Mouse (Mus musculus) intestine, embryonic 14.5 days (tissue): ENCODE data around the gene Lhx9. TPM values are rescaled to one million over a fixed set of nuclear protein-coding genes. Genes with fewer than 3 reads are reported as not detected.

ENCODE experiments used
- ATAC-seq: fragments of 200-750 bp; cut with Nextera tagmentation; replicated peaks from 2 replicates; pipeline ENCODE4 v1.8.0; 2017; ENCODE audit warnings: low read depth, moderate number of reproducible peaks, moderate TSS enrichment, moderate library complexity; ENCODE audit not compliant: low FRiP score, low TSS enrichment
- DNase-seq: peaks from one replicate; pipeline ENCODE4 v3.0.0-alpha.2; 2018; ENCODE audit warnings: low spot score
- H3K27ac ChIP-seq: fragments of 300-500 bp; sonication (generic); 2 replicates; pipeline ENCODE4 v1.5.1; 2014; ENCODE audit warnings: low read depth, mild to moderate bottlenecking, control low read depth
- H3K27me3 ChIP-seq: fragments of 300-500 bp; sonication (generic); replicated peaks from 2 replicates; pipeline ENCODE4 v1.6.1; 2014; ENCODE audit warnings: low read length, control low read depth; ENCODE audit not compliant: control insufficient read depth, insufficient read depth
- H3K36me3 ChIP-seq: fragments of 300-500 bp; sonication (generic); 2 replicates; pipeline ENCODE4 v1.6.1; 2014; ENCODE audit warnings: low read length, control low read depth; ENCODE audit not compliant: control insufficient read depth, insufficient read depth
- H3K4me1 ChIP-seq: fragments of 300-500 bp; sonication (generic); replicated peaks from 2 replicates; pipeline ENCODE4 v1.6.1; 2014; ENCODE audit warnings: low read length, control low read depth, mixed read lengths; ENCODE audit not compliant: control insufficient read depth, insufficient read depth
- H3K4me2 ChIP-seq: fragments of 300-500 bp; sonication (generic); 2 replicates; pipeline ENCODE4 v1.6.1; 2014; ENCODE audit warnings: low read length
- H3K4me3 ChIP-seq: fragments of 300-500 bp; sonication (generic); 2 replicates; pipeline ENCODE4 v1.5.1; 2014; ENCODE audit warnings: low read depth, low read length, control low read depth, mixed read lengths
- H3K9ac ChIP-seq: fragments of 300-500 bp; sonication (generic); 2 replicates; pipeline ENCODE4 v1.6.1; 2014; ENCODE audit warnings: mild to moderate bottlenecking, low read length
- H3K9me3 ChIP-seq: fragments of 300-500 bp; sonication (generic); 2 replicates; pipeline ENCODE4 v1.6.1; 2016; ENCODE audit warnings: low read length, control low read depth; ENCODE audit not compliant: control insufficient read depth
- WGBS: fragments of 180-500 bp; shearing (Covaris S2); extraction: QIAGEN DNeasy Blood & Tissue Kit; methylation state at CpG from one replicate; pipeline ENCODE4 v1.1.7; 2014; 5-methylcytosine and 5-hydroxymethylcytosine counted together
- polyA plus RNA-seq: library from polyadenylated mRNA; unstranded; fragments of >200 nt; fragmentation: Nextera tagmentation; extraction: Ambion mirVana; gene quantifications from 2 replicates; pipeline ENCODE4 v1.2.1, GENCODE M21; 2014

Gene Lhx9
- polyA plus RNA-seq, 1 experiment from 2014 or later, result 0.05 TPM

GRCm38 (mm10) chr1:138849531-138850160, 1.3 kb upstream of the Lhx9 start:
- H3K9ac ChIP-seq, result no peak overlapping the region
- H3K27ac ChIP-seq, result no peak overlapping the region
- peaks cover 61% of the 10 kb centered on the region for H3K27me3 ChIP-seq
- H3K4me3 ChIP-seq, result no peak overlapping the region
- DNase-seq, result peak; percentile 50
- H3K9me3 ChIP-seq, result no peaks in the 10 kb centered on the region
- peaks cover 9% of the 10 kb centered on the region; the same call in 1 of the 2 replicates for H3K36me3 ChIP-seq
- peaks cover 15% of the 10 kb centered on the region for H3K4me1 ChIP-seq
- 15% methylated on average over 8 of the region's 8 CpGs for WGBS
- ATAC-seq, result no peak
- H3K4me2 ChIP-seq, result no peak overlapping the region

- H3K27ac ChIP-seq, result no peak overlapping the region
- ATAC-seq (peak; percentile 22; the same call in 1 of the 2 replicates), DNase-seq (no peak)
These were observed 351 bp downstream of the Lhx9 start for GRCm38 (mm10) chr1:138848026-138848425.

GRCm38 (mm10) chr1:138847146-138847545, 1.2 kb downstream of the Lhx9 start:
- Histone ChIP-seq H3K9ac (no peak overlapping the region), H3K9me3 (no peaks in the 10 kb centered on the region), H3K4me3 (no peak overlapping the region; the same call in 1 of the 2 replicates), H3K4me2 (no peak overlapping the region), H3K27ac (no peak overlapping the region), H3K36me3 (peaks cover 9% of the 10 kb centered on the region; the same call in 1 of the 2 replicates), H3K4me1 (peaks cover 18% of the 10 kb centered on the region), H3K27me3 (peaks cover 86% of the 10 kb centered on the region)
- no peak for ATAC-seq
- DNase-seq, result peak; percentile 61
- WGBS, result 0% methylated on average over 21 of the region's 21 CpGs

More at GRCm38 (mm10) chr1:138848026-138848425, 351 bp downstream of the Lhx9 start:
- H3K27me3 ChIP-seq, result peaks cover 77% of the 10 kb centered on the region
- H3K9me3 ChIP-seq, result no peaks in the 10 kb centered on the region
- no peak overlapping the region for H3K4me3 ChIP-seq
- WGBS, result under 1% methylated on average over 16 of the region's 16 CpGs
- peaks cover 18% of the 10 kb centered on the region for H3K4me1 ChIP-seq
- peak overlapping the region; percentile 50; the same call in 1 of the 2 replicates for H3K4me2 ChIP-seq
- no peak overlapping the region for H3K9ac ChIP-seq
- peaks cover 9% of the 10 kb centered on the region; the same call in 1 of the 2 replicates for H3K36me3 ChIP-seq

GRCm38 (mm10) chr1:138846581-138846980, 1.8 kb downstream of the Lhx9 start:
- Histone ChIP-seq H3K9me3 (no peaks in the 10 kb centered on the region), H3K4me2 (no peak overlapping the region), H3K9ac (no peak overlapping the region), H3K27ac (no peak overlapping the region), H3K27me3 (peaks cover 87% of the 10 kb centered on the region), H3K4me1 (peaks cover 18% of the 10 kb centered on the region), H3K4me3 (no peak overlapping the region), H3K36me3 (peaks cover 4% of the 10 kb centered on the region; the same call in 1 of the 2 replicates)
- 5% methylated on average over 9 of the region's 9 CpGs for WGBS
- DNase-seq (no peak), ATAC-seq (no peak)

- H3K4me2 ChIP-seq, result no peak overlapping the region
- H3K27me3 ChIP-seq, result peaks cover 91% of the 10 kb centered on the region
- 4% methylated on average over 12 of the region's 12 CpGs for WGBS
- peaks cover 18% of the 10 kb centered on the region for H3K4me1 ChIP-seq
- no peak overlapping the region for H3K4me3 ChIP-seq
- H3K36me3 ChIP-seq, result no peaks in the 10 kb centered on the region
- no peak for ATAC-seq
- peak; percentile 63 for DNase-seq
- no peak overlapping the region for H3K27ac ChIP-seq
- no peak overlapping the region for H3K9ac ChIP-seq
- H3K9me3 ChIP-seq, result no peaks in the 10 kb centered on the region
These were observed 2.2 kb downstream of the Lhx9 start for GRCm38 (mm10) chr1:138846131-138846530.

GRCm38 (mm10) chr1:138845481-138845880, 2.9 kb downstream of the Lhx9 start:
- WGBS, result 5% methylated on average over 3 of the region's 3 CpGs
- H3K27me3 ChIP-seq, result peaks cover 92% of the 10 kb centered on the region
- DNase-seq, result no peak

GRCm38 (mm10) chr1:138844166-138844565, 4.2 kb downstream of the Lhx9 start:
- Histone ChIP-seq H3K4me3 (peak overlapping the region; percentile 29; the same call in 1 of the 2 replicates), H3K4me1 (peaks cover 18% of the 10 kb centered on the region), H3K9me3 (no peaks in the 10 kb centered on the region), H3K27ac (no peak overlapping the region), H3K27me3 (peaks cover 94% of the 10 kb centered on the region), H3K9ac (no peak overlapping the region), H3K36me3 (no peaks in the 10 kb centered on the region), H3K4me2 (peak overlapping the region; percentile 49; the same call in 1 of the 2 replicates)
- 2% methylated on average over 3 of the region's 3 CpGs for WGBS
- DNase-seq (peak; percentile 58), ATAC-seq (no peak)

More at GRCm38 (mm10) chr1:138845481-138845880, 2.9 kb downstream of the Lhx9 start:
- no peak overlapping the region for H3K4me2 ChIP-seq
- peaks cover 18% of the 10 kb centered on the region for H3K4me1 ChIP-seq
- no peak overlapping the region for H3K27ac ChIP-seq
- no peaks in the 10 kb centered on the region for H3K9me3 ChIP-seq
- H3K9ac ChIP-seq, result no peak overlapping the region
- no peak overlapping the region for H3K4me3 ChIP-seq
- no peak for ATAC-seq
- H3K36me3 ChIP-seq, result no peaks in the 10 kb centered on the region

- H3K9me3 ChIP-seq, result no peaks in the 10 kb centered on the region
- ATAC-seq, result no peak
- peak overlapping the region; percentile 29 for H3K4me3 ChIP-seq
- H3K36me3 ChIP-seq, result no peaks in the 10 kb centered on the region
- peak overlapping the region; percentile 49 for H3K4me2 ChIP-seq
- 2% methylated on average over 35 of the region's 35 CpGs for WGBS
- peak; percentile 74 for DNase-seq
- no peak overlapping the region for H3K9ac ChIP-seq
- H3K4me1 ChIP-seq, result peaks cover 12% of the 10 kb centered on the region
- no peak overlapping the region for H3K27ac ChIP-seq
- peaks cover 94% of the 10 kb centered on the region for H3K27me3 ChIP-seq
These were observed 4.9 kb downstream of the Lhx9 start for GRCm38 (mm10) chr1:138843361-138844091.
